Mouse (Mus musculus): Measurements from ENCODE around the gene Galnt16.

GRCm38 (mm10) chr12:80654659-80655025, 136.6 kb downstream of the Galnt16 start:
- TF ChIP-seq CTCF (IDR thresholded peaks at IDR 0.05; ENCODE audit: low read depth) (no peak), EP300 (IDR thresholded peaks at IDR 0.05; ENCODE audit: low read depth) (no peak)

Measured in heart, postnatal 0 days (tissue).